Mouse (Mus musculus) olfactory bulb, adult 2 months (tissue): ENCODE results near the gene Fcgr3.

Experiments
- CTCF ChIP-seq: fragments of 200-500 bp; IDR thresholded peaks from 2 replicates; pipeline ENCODE4 v1.5.1; 2012; ENCODE audit warnings: low read depth, mild to moderate bottlenecking, low read length, moderate library complexity; ENCODE audit not compliant: insufficient read depth
- POLR2A ChIP-seq: fragments of 200-500 bp; IDR thresholded peaks from 2 replicates; pipeline ENCODE4 v1.6.1; 2012; ENCODE audit warnings: mild to moderate bottlenecking, low read depth, low read length, moderate library complexity; ENCODE audit not compliant: insufficient read depth

GRCm38 (mm10) chr1:171045079-171045465 lies 19.7 kb downstream of the Fcgr3 start:
- TF ChIP-seq POLR2A (no peak), CTCF (no peak)
